Mouse (Mus musculus): ENCODE results near the gene Nxn. TPM values are rescaled to one million over a fixed set of nuclear protein-coding genes. Genes with fewer than 3 reads are reported as not detected.

Gene Nxn
- polyA plus RNA-seq, 1 experiment from 2014 or later = 12.0 TPM

GRCm38 (mm10) chr11:76326051-76326450 lies 72.9 kb downstream of the Nxn start:
- ATAC-seq (replicated peaks; ENCODE audit: low FRiP score) (no peak), DNase-seq (ENCODE audit: low spot score) (no peak)
- no peaks in the 10 kb centered on the region for H3K9me3 ChIP-seq (ENCODE audit: control insufficient read depth, low read length)
- H3K36me3 ChIP-seq (ENCODE audit: control insufficient read depth, insufficient read depth, low read length) = no peaks in the 10 kb centered on the region
- WGBS = 91% methylated on average over 2 of the region's 2 CpGs
- no peak overlapping the region for H3K4me2 ChIP-seq
- H3K27ac ChIP-seq (ENCODE audit: low read depth, low read length) = no peak overlapping the region
- H3K4me3 ChIP-seq (ENCODE audit: low read depth, low read length) = no peak overlapping the region
- H3K9ac ChIP-seq (ENCODE audit: low read depth, low read length) = no peak overlapping the region
- H3K27me3 ChIP-seq (replicated peaks; ENCODE audit: control insufficient read depth, insufficient read depth, low read length) = no peaks in the 10 kb centered on the region
- H3K4me1 ChIP-seq (replicated peaks; ENCODE audit: control insufficient read depth, insufficient read depth, low read length) = peaks cover 14% of the 10 kb centered on the region

DNA sequence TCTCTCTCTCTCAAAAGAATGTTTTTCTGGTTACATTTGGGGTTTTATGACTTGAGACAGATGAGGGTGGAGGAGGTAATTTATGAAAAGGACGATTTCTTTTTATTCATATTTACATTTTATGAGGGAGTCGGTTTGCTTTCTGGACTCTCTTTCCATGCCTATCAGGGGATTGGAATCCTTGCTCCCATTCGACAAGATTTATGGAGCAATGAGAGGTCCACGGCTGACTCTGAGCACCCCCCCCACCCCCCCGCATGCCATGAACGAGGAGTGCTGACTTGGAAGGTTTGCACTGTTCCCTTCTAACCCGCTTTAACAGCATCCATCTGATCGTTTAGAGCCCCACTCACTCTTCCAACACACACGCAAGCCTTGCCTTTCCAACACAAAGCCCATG lies 74.1 kb downstream of the Nxn start:
- Histone ChIP-seq H3K4me3 (ENCODE audit: low read depth, low read length) (no peak overlapping the region), H3K4me2 (no peak overlapping the region), H3K36me3 (ENCODE audit: control insufficient read depth, insufficient read depth, low read length) (no peaks in the 10 kb centered on the region), H3K9ac (ENCODE audit: low read depth, low read length) (no peak overlapping the region), H3K27me3 (replicated peaks; ENCODE audit: control insufficient read depth, insufficient read depth, low read length) (no peaks in the 10 kb centered on the region), H3K4me1 (replicated peaks; ENCODE audit: control insufficient read depth, insufficient read depth, low read length) (peaks cover 14% of the 10 kb centered on the region), H3K27ac (ENCODE audit: low read depth, low read length) (no peak overlapping the region), H3K9me3 (ENCODE audit: control insufficient read depth, low read length) (no peaks in the 10 kb centered on the region)
- DNase-seq (ENCODE audit: low spot score) = no peak
- 73% methylated on average over 9 of the region's 9 CpGs for WGBS
- ATAC-seq (replicated peaks; ENCODE audit: low FRiP score) = no peak

GRCm38 (mm10) chr11:76324207-76324606 lies 74.7 kb downstream of the Nxn start:
- Histone ChIP-seq H3K9ac (ENCODE audit: low read depth, low read length) (no peak overlapping the region), H3K4me3 (ENCODE audit: low read depth, low read length) (no peak overlapping the region), H3K4me1 (replicated peaks; ENCODE audit: control insufficient read depth, insufficient read depth, low read length) (peaks cover 14% of the 10 kb centered on the region), H3K36me3 (ENCODE audit: control insufficient read depth, insufficient read depth, low read length) (no peaks in the 10 kb centered on the region), H3K4me2 (no peak overlapping the region), H3K9me3 (ENCODE audit: control insufficient read depth, low read length) (no peaks in the 10 kb centered on the region), H3K27me3 (replicated peaks; ENCODE audit: control insufficient read depth, insufficient read depth, low read length) (no peaks in the 10 kb centered on the region), H3K27ac (ENCODE audit: low read depth, low read length) (no peak overlapping the region; the same call in 1 of the 2 replicates)
- DNase-seq (ENCODE audit: low spot score) = no peak
- WGBS = 69% methylated on average over 9 of the region's 9 CpGs
- ATAC-seq (replicated peaks; ENCODE audit: low FRiP score) = no peak

GRCm38 (mm10) chr11:76322939-76323338 lies 76.0 kb downstream of the Nxn start:
- H3K4me3 ChIP-seq (ENCODE audit: low read depth, low read length) = no peak overlapping the region
- H3K27ac ChIP-seq (ENCODE audit: low read depth, low read length) = no peak overlapping the region
- no peak overlapping the region for H3K4me2 ChIP-seq
- H3K36me3 ChIP-seq (ENCODE audit: control insufficient read depth, insufficient read depth, low read length) = no peaks in the 10 kb centered on the region
- WGBS = 67% methylated on average over 5 of the region's 5 CpGs
- no peaks in the 10 kb centered on the region for H3K27me3 ChIP-seq (replicated peaks; ENCODE audit: control insufficient read depth, insufficient read depth, low read length)
- DNase-seq (ENCODE audit: low spot score) (no peak), ATAC-seq (replicated peaks; ENCODE audit: low FRiP score) (no peak)
- H3K9me3 ChIP-seq (ENCODE audit: control insufficient read depth, low read length) = no peaks in the 10 kb centered on the region
- peaks cover 5% of the 10 kb centered on the region for H3K4me1 ChIP-seq (replicated peaks; ENCODE audit: control insufficient read depth, insufficient read depth, low read length)
- no peak overlapping the region for H3K9ac ChIP-seq (ENCODE audit: low read depth, low read length)

DNA sequence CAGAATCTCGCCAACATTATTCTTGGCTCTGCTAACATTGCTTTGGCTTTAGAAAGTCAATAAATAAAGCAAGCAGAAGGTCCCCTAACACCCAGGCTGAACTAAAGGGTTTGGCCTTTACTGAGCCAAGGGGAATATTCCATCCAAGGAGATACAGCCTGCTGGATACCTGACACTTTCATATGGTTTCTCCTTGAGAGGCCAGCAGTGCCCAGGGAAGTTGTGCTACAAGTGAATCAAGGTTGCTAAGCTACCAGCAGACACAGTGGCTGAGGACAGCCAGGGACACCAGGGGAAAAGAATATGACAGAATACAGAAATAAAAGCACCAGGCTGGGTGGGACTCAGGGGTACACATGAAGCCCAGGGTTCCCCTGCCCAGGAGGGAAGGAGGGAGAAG lies 76.9 kb downstream of the Nxn start:
- no peak overlapping the region for H3K4me2 ChIP-seq
- ATAC-seq (replicated peaks; ENCODE audit: low FRiP score) = no peak
- no peaks in the 10 kb centered on the region for H3K9me3 ChIP-seq (ENCODE audit: control insufficient read depth, low read length)
- no peaks in the 10 kb centered on the region for H3K36me3 ChIP-seq (ENCODE audit: control insufficient read depth, insufficient read depth, low read length)
- DNase-seq (ENCODE audit: low spot score) = no peak
- H3K27me3 ChIP-seq (replicated peaks; ENCODE audit: control insufficient read depth, insufficient read depth, low read length) = no peaks in the 10 kb centered on the region
- H3K9ac ChIP-seq (ENCODE audit: low read depth, low read length) = no peak overlapping the region
- H3K4me3 ChIP-seq (ENCODE audit: low read depth, low read length) = no peak overlapping the region
- H3K27ac ChIP-seq (ENCODE audit: low read depth, low read length) = no peak overlapping the region
- 78% methylated on average over 1 of the region's 1 CpGs for WGBS
- H3K4me1 ChIP-seq (replicated peaks; ENCODE audit: control insufficient read depth, insufficient read depth, low read length) = peaks cover 4% of the 10 kb centered on the region

GRCm38 (mm10) chr11:76320475-76320874 lies 78.5 kb downstream of the Nxn start:
- Histone ChIP-seq H3K4me3 (ENCODE audit: low read depth, low read length) (no peak overlapping the region), H3K27me3 (replicated peaks; ENCODE audit: control insufficient read depth, insufficient read depth, low read length) (no peaks in the 10 kb centered on the region), H3K9me3 (ENCODE audit: control insufficient read depth, low read length) (no peaks in the 10 kb centered on the region), H3K27ac (ENCODE audit: low read depth, low read length) (no peak overlapping the region), H3K36me3 (ENCODE audit: control insufficient read depth, insufficient read depth, low read length) (no peaks in the 10 kb centered on the region), H3K4me1 (replicated peaks; ENCODE audit: control insufficient read depth, insufficient read depth, low read length) (peaks cover 4% of the 10 kb centered on the region), H3K4me2 (no peak overlapping the region), H3K9ac (ENCODE audit: low read depth, low read length) (no peak overlapping the region)
- ATAC-seq (replicated peaks; ENCODE audit: low FRiP score) (no peak), DNase-seq (ENCODE audit: low spot score) (no peak)
- WGBS = 94% methylated on average over 9 of the region's 9 CpGs

DNA sequence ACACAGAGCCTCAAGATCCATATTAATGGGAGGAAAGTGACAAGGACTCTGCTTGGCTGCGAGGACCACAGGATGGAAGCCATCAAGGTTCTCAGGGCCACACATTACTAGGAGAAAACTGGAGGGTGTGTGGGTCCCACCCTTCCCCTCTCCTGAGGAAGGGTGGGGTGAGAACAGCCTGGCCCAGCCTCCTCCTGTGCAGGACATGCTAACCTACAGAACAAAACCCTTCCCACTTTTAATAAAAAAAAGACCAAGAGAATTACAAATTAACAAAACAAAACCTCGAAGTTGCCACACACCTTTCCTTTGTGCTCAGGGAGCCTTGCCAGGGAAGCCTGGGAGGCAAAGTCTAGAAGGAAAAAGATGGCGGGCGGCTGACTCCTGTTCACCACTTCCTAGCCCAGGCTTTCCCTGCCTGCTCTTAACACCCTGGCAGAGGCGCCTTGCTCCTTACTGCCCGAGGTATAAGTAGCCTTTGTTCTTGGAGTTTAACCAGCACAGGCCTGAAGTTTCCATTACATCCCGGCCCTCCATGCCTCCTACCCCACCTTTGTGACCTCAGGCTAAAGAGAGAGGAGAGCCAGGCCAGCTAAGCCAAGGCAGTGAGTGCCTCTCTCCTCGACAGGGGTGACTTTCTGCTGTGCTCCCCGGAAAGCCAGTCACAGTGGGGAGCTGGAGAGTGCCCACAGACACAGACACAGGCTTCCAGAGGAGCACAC lies 79.1 kb downstream of the Nxn start:
- peaks cover 4% of the 10 kb centered on the region for H3K4me1 ChIP-seq (replicated peaks; ENCODE audit: control insufficient read depth, insufficient read depth, low read length)
- WGBS = 75% methylated on average over 9 of the region's 9 CpGs

DNA sequence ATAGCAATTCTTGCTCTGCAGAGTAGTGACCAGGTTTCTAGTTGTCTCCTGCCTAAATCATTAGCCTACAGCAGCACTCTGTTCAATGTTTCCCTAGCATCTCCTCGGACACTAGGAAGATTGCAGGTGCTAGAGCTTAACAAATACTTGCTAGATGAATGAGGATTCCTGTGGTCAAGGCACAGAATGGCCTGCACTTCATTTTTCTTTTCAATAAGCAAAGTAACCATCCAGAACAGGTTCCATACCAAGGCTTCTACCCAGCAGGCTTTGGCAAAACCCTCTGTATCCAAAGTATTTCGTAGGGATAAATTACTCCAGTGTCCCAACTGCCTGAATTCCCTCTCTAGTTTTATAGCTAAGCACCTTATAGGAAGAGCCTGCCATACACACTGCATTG lies 81.0 kb downstream of the Nxn start:
- no peaks in the 10 kb centered on the region for H3K27me3 ChIP-seq (replicated peaks; ENCODE audit: control insufficient read depth, insufficient read depth, low read length)
- whole genome bisulfite sequencing = 67% methylated on average over 2 of the region's 2 CpGs
- H3K4me3 ChIP-seq (ENCODE audit: low read depth, low read length) = no peak overlapping the region
- H3K4me2 ChIP-seq = no peak overlapping the region
- ATAC-seq (replicated peaks; ENCODE audit: low FRiP score) = no peak
- H3K4me1 ChIP-seq (replicated peaks; ENCODE audit: control insufficient read depth, insufficient read depth, low read length) = no peaks in the 10 kb centered on the region; the same call in 1 of the 2 replicates
- DNase-seq (ENCODE audit: low spot score) = no peak
- H3K9me3 ChIP-seq (ENCODE audit: control insufficient read depth, low read length) = no peaks in the 10 kb centered on the region
- no peak overlapping the region for H3K27ac ChIP-seq (ENCODE audit: low read depth, low read length)
- no peaks in the 10 kb centered on the region for H3K36me3 ChIP-seq (ENCODE audit: control insufficient read depth, insufficient read depth, low read length)
- no peak overlapping the region for H3K9ac ChIP-seq (ENCODE audit: low read depth, low read length)

More for the DNA sequence above, 79.1 kb downstream of the Nxn start:
- Histone ChIP-seq H3K27me3 (replicated peaks; ENCODE audit: control insufficient read depth, insufficient read depth, low read length) (no peaks in the 10 kb centered on the region), H3K4me2 (no peak overlapping the region), H3K9me3 (ENCODE audit: control insufficient read depth, low read length) (no peaks in the 10 kb centered on the region), H3K4me3 (ENCODE audit: low read depth, low read length) (no peak overlapping the region), H3K9ac (ENCODE audit: low read depth, low read length) (no peak overlapping the region), H3K27ac (ENCODE audit: low read depth, low read length) (no peak overlapping the region), H3K36me3 (ENCODE audit: control insufficient read depth, insufficient read depth, low read length) (no peaks in the 10 kb centered on the region)
- no peak for DNase-seq (ENCODE audit: low spot score)
- ATAC-seq (replicated peaks; ENCODE audit: low FRiP score) = no peak

GRCm38 (mm10) chr11:76315785-76316444 lies 83.0 kb downstream of the Nxn start:
- 59% methylated on average over 5 of the region's 5 CpGs for WGBS
- Histone ChIP-seq H3K4me2 (no peak overlapping the region), H3K4me3 (ENCODE audit: low read depth, low read length) (no peak overlapping the region), H3K27ac (ENCODE audit: low read depth, low read length) (no peak overlapping the region), H3K4me1 (replicated peaks; ENCODE audit: control insufficient read depth, insufficient read depth, low read length) (0 out of 2 replicates have a peak, but pooled peaks cover 3% of the 10 kb centered on the region), H3K9me3 (ENCODE audit: control insufficient read depth, low read length) (no peaks in the 10 kb centered on the region), H3K27me3 (replicated peaks; ENCODE audit: control insufficient read depth, insufficient read depth, low read length) (no peaks in the 10 kb centered on the region), H3K36me3 (ENCODE audit: control insufficient read depth, insufficient read depth, low read length) (no peaks in the 10 kb centered on the region), H3K9ac (ENCODE audit: low read depth, low read length) (no peak overlapping the region)
- DNase-seq (ENCODE audit: low spot score) = no peak
- no peak for ATAC-seq (replicated peaks; ENCODE audit: low FRiP score)
